Mouse (Mus musculus) embryonic facial prominence, embryonic 15.5 days (tissue): Measurements from ENCODE around the gene Sag. TPM values are rescaled to one million over a fixed set of nuclear protein-coding genes. Genes with fewer than 3 reads are reported as not detected.
A peak's percentile ranks its signal among the peaks of the same experiment; 100 is the strongest.
"Not testable (repeated sequence)": the region's sequence is repeated elsewhere in the genome, so short reads cannot be mapped to it uniquely, and the experiment has no call there.

Experiments
- ATAC-seq: fragments of 200-750 bp; cut with Nextera tagmentation; 2 replicates; pipeline ENCODE4 v1.8.0; 2017; ENCODE audit warnings: low read depth, moderate TSS enrichment; ENCODE audit not compliant: insufficient number of reproducible peaks, low FRiP score, low TSS enrichment
- H3K27ac ChIP-seq: fragments of 300-500 bp; sonication (generic); replicated peaks from 2 replicates; pipeline ENCODE4 v1.5.1; 2015; ENCODE audit warnings: mild to moderate bottlenecking, inconsistent platforms
- H3K27me3 ChIP-seq: fragments of 300-500 bp; sonication (generic); 2 replicates; pipeline ENCODE4 v1.6.1; 2015; ENCODE audit warnings: inconsistent platforms
- H3K36me3 ChIP-seq: fragments of 300-500 bp; sonication (generic); 2 replicates; pipeline ENCODE4 v1.6.1; 2015; ENCODE audit warnings: mild to moderate bottlenecking, inconsistent platforms
- H3K4me1 ChIP-seq: fragments of 300-500 bp; sonication (generic); 2 replicates; pipeline ENCODE4 v1.6.1; 2015; ENCODE audit warnings: inconsistent platforms
- H3K4me2 ChIP-seq: fragments of 300-500 bp; sonication (generic); replicated peaks from 2 replicates; pipeline ENCODE4 v1.6.1; 2015; ENCODE audit warnings: mild to moderate bottlenecking, inconsistent platforms
- H3K4me3 ChIP-seq: fragments of 300-500 bp; sonication (generic); replicated peaks from 2 replicates; pipeline ENCODE4 v1.5.1; 2015; ENCODE audit warnings: mild to moderate bottlenecking, inconsistent platforms
- H3K9ac ChIP-seq: fragments of 300-500 bp; sonication (generic); 2 replicates; pipeline ENCODE4 v1.6.1; 2015; ENCODE audit warnings: inconsistent platforms
- H3K9me3 ChIP-seq: fragments of 300-500 bp; sonication (generic); replicated peaks from 2 replicates; pipeline ENCODE4 v1.6.1; 2016; ENCODE audit warnings: inconsistent platforms
- WGBS: fragments of 180-500 bp; shearing (Covaris S2); methylation state at CpG from one replicate; pipeline ENCODE4 v1.1.7; 2015; 5-methylcytosine and 5-hydroxymethylcytosine counted together
- polyA plus RNA-seq: library from polyadenylated mRNA; unstranded; fragments of >200 nt; fragmentation: Nextera tagmentation; extraction: Ambion mirVana; gene quantifications from 2 replicates; pipeline ENCODE4 v1.2.1, GENCODE M21; 2015

The Sag gene
- polyA plus RNA-seq, 1 experiment from 2014 or later: 2.7 TPM

DNA sequence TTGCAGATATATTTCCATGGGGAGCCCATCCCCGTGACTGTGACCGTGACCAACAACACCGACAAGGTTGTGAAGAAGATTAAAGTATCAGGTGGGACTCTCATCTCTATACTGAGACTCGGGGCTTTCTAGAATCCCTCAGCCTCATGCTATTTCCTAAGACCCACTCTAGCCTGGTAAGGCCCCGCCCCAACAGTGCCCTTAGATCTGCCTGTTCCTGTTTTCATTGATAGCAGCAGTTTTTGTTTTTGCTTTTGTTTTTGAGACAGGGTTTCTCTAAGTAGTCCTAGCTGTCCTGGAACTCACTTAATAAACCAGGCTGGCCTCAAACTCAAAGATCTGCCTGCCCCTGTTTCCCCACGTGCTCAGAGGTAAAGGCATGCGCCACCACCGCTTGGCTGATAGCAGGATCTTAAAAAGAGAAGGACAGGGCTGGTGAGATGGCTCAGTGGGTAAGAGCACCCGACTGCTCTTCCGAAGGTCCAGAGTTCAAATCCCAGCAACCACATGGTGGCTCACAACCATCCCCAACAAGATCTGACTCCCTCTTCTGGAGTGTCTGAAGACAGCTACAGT lies 21.0 kb downstream of the Sag start:
- H3K4me2 ChIP-seq: no peak overlapping the region
- 86% methylated on average over 10 of the region's 10 CpGs for WGBS

DNA sequence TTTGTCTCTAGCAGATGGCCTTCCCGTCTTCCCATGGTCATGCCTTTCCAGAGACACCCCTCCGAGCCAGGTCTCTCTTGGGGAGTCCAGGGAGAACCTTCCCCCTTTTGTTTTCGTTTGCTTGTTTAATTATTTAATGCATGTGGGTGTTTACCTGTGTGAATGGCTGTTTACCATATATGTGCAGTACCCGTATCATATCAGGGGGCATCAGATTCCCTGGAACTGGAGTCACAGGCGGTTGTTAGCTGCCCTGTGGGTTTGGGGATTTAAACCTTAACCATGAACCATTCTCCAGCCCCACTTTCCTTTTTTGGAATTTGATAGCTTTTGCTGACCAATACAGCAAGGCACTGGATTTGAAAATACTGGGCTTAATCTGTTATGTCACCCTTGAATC lies 21.8 kb downstream of the Sag start:
- H3K27me3 ChIP-seq: no peaks in the 10 kb centered on the region
- H3K4me2 ChIP-seq: no peak overlapping the region
- H3K4me1 ChIP-seq: no peaks in the 10 kb centered on the region
- no peaks in the 10 kb centered on the region for H3K9me3 ChIP-seq
- no peak overlapping the region for H3K4me3 ChIP-seq
- no peaks in the 10 kb centered on the region for H3K36me3 ChIP-seq
- WGBS: 77% methylated on average over 5 of the region's 5 CpGs
- no peak overlapping the region for H3K27ac ChIP-seq
- ATAC-seq: no peak
- no peak overlapping the region for H3K9ac ChIP-seq

More for the DNA sequence above, 21.0 kb downstream of the Sag start:
- Histone ChIP-seq H3K27ac (no peak overlapping the region), H3K36me3 (no peaks in the 10 kb centered on the region), H3K27me3 (no peaks in the 10 kb centered on the region), H3K9me3 (no peaks in the 10 kb centered on the region), H3K9ac (no peak overlapping the region), H3K4me3 (no peak overlapping the region), H3K4me1 (no peaks in the 10 kb centered on the region)
- ATAC-seq: no peak

DNA sequence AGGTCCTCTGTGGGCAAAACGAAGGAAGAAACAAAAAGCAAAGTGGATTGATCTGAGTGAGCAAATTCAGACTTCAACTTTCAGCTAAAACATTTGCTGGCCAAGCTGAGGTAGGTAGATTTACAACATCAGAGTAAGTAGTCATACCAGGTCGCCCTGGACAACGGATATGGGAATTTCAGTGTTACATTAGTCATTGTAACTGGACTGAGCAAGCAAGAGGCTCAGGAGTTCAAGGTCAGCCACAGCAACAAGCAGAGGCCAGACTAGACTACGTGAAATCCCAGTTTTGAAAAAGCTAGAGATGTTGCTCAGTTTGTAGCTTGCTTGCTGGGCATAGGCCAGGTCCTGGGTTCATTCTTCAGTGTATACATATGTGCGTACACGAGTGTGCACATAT lies 22.5 kb downstream of the Sag start:
- Histone ChIP-seq H3K4me2 (no peak overlapping the region), H3K9ac (no peak overlapping the region), H3K27me3 (no peaks in the 10 kb centered on the region), H3K4me1 (no peaks in the 10 kb centered on the region), H3K27ac (no peak overlapping the region), H3K9me3 (no peaks in the 10 kb centered on the region), H3K36me3 (no peaks in the 10 kb centered on the region), H3K4me3 (no peak overlapping the region)
- 85% methylated on average over 6 of the region's 6 CpGs for WGBS
- ATAC-seq: no peak

DNA sequence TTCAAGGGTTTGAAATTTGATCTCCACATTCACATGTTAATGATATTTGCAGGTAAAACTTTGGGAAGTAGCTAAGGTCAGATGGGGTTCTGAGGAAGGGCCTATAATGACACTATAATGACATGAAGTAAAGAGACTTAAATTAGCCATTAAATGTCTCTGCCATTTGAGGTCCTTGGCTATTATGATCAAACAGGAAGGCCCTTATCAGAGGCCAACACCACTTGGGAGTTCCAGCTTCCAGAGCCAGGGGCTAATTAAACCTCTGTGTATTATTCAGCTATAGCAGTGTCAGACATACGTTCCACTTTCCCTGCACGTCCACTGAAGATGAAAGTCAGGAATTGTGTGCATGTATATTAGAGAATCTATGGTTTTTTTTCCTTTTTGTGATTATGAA lies 23.0 kb downstream of the Sag start:
- H3K9ac ChIP-seq: no peak overlapping the region
- no peak for ATAC-seq
- H3K27me3 ChIP-seq: no peaks in the 10 kb centered on the region
- no peak overlapping the region for H3K27ac ChIP-seq
- H3K4me2 ChIP-seq: no peak overlapping the region
- WGBS: 71% methylated on average over 2 of the region's 2 CpGs
- no peaks in the 10 kb centered on the region for H3K4me1 ChIP-seq
- H3K4me3 ChIP-seq: no peak overlapping the region
- H3K9me3 ChIP-seq: no peaks in the 10 kb centered on the region
- no peaks in the 10 kb centered on the region for H3K36me3 ChIP-seq

DNA sequence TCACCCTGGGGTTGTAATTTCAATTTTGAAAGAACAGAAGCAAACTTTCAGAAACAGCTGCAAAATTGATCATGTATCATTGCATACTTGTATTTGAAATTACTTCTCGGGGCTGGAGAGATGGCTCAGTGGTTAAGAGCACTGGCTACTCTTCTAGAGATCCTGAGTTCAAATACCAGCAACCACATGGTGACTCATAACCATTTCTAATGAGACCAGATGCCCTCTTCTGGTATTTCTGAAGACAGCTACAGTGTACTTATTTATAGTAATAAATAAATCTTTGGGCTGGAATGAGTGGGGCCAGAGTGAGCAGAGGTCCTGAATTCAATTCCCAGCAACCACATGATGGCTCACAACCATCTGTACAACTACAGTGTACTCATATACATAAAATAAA lies 24.0 kb downstream of the Sag start:
- not testable (repeated sequence) for H3K27me3 ChIP-seq, H3K4me2 ChIP-seq, H3K9ac ChIP-seq, H3K4me1 ChIP-seq, H3K36me3 ChIP-seq, H3K27ac ChIP-seq, H3K9me3 ChIP-seq, H3K4me3 ChIP-seq, ATAC-seq
- WGBS: 72% methylated on average over 1 of the region's 1 CpGs

DNA sequence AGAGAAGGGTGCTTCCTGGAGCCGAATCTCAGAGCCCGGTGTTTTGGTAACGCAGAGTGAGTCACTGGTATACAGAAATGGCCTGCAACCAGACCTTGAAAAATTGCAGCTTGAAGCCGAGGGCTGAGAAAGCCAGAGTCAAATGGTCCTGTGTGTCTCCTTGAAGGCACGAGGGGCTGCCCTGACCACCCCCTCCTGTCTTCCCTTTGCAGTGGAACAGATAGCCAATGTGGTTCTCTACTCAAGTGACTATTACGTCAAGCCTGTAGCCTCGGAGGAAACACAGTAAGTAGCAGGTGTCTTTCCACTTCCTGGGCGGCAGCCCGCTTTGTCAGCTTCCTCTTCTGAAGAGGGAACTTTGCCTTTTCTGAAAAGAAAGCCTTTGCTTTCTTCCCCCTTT lies 24.7 kb downstream of the Sag start:
- H3K9me3 ChIP-seq: no peaks in the 10 kb centered on the region
- no peak overlapping the region for H3K27ac ChIP-seq
- no peaks in the 10 kb centered on the region for H3K27me3 ChIP-seq
- H3K36me3 ChIP-seq: no peaks in the 10 kb centered on the region
- no peak overlapping the region for H3K4me3 ChIP-seq
- WGBS: 63% methylated on average over 9 of the region's 9 CpGs
- ATAC-seq: no peak
- no peaks in the 10 kb centered on the region for H3K4me1 ChIP-seq
- no peak overlapping the region for H3K4me2 ChIP-seq
- H3K9ac ChIP-seq: no peak overlapping the region

DNA sequence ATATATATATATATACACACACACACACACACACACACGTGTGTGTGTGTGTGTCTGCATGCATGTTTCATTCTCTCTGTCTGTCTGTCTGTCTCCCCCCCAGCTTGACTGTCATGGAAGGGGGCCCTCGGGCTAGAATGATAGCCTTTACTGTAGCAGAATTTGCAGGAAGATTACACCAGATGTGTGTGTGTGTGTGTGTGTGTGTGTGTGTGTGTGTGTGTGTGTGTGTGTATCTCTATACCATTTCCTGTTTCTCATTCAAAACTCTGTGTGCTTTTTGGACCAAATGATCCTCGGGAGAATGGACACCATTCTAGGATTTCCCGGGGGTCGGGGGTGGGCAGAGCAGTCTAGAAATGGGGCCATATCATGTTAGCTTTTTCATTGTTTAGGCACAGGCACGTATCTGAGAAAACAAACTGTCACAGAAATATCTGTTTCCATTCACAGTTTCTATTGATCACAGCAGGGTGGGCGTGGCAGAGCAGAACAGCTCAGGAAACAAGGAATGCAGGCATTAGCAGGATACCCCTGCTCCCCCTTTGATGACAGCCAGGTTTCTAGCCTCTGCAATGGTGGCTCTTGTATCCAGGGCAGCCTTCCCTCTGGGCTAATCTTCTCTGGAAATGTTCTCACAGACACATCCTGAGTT lies 25.6 kb downstream of the Sag start:
- no peak overlapping the region for H3K27ac ChIP-seq
- no peak for ATAC-seq

DNA sequence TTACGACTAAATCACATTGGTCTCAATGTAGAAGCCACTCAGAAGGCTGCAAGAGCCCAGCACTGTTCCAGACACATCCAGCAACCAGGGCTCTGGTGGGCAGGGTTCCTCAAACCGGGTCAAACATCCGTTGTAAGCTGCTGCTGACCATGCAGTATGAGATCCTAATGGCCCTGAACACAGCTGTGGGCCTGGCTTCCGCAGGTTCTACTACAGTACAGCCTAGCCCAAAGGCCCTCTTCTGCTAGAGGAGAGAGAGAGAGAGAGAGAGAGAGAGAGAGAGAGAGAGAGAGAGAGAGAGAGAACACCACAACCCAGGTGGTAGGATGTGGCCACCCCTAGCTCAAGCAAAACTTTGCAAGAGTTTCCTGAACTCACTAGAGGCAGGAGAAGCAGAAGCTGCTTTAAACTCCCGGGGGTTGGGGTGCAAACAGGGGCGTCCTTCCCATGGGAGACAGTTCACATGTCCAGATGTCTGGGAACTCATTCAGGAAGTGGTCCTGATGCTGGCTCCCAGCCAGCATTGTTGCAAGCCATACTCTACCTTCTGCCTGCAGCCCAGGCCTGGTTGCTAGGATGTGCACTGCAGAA lies 26.2 kb downstream of the Sag start:
- Histone ChIP-seq H3K36me3 (no peaks in the 10 kb centered on the region), H3K4me3 (no peak overlapping the region), H3K9me3 (no peaks in the 10 kb centered on the region), H3K4me2 (no peak overlapping the region), H3K27ac (no peak overlapping the region), H3K9ac (no peak overlapping the region), H3K4me1 (no peaks in the 10 kb centered on the region), H3K27me3 (no peaks in the 10 kb centered on the region)
- ATAC-seq: no peak
- WGBS: 60% methylated on average over 6 of the region's 6 CpGs

More for the DNA sequence above, 25.6 kb downstream of the Sag start:
- H3K36me3 ChIP-seq: no peaks in the 10 kb centered on the region
- no peak overlapping the region for H3K4me2 ChIP-seq
- H3K4me1 ChIP-seq: no peaks in the 10 kb centered on the region
- no peak overlapping the region for H3K9ac ChIP-seq
- no peaks in the 10 kb centered on the region for H3K9me3 ChIP-seq
- WGBS: 40% methylated on average over 7 of the region's 7 CpGs
- no peak overlapping the region for H3K4me3 ChIP-seq
- H3K27me3 ChIP-seq: no peaks in the 10 kb centered on the region

DNA sequence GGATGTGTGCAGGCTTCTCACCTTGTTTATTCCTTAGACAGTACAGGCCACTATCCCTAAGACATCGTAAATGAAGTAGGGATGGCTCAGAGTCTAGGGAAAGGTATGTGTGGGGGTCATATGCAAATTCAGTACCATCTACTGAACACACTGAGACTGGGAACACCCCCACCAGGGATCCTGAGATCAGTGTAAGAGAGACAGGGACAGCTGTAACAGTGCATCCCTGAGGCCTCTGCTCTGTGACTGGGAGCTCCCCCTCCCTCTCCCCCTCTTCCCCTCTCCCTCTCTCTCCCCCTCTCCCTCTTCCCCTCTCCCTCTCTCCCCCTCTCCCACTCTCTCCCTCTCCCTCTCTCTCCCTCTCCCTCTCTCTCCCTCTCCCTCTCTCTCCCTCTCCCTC lies 33.0 kb downstream of the Sag start:
- Histone ChIP-seq H3K27ac (no peak overlapping the region), H3K36me3 (no peaks in the 10 kb centered on the region), H3K4me1 (peaks cover 7% of the 10 kb centered on the region; the same call in 1 of the 2 replicates), H3K4me2 (no peak overlapping the region), H3K4me3 (no peak overlapping the region), H3K9me3 (no peaks in the 10 kb centered on the region), H3K27me3 (no peaks in the 10 kb centered on the region), H3K9ac (no peak overlapping the region)
- ATAC-seq: no peak; the same call in 1 of the 2 replicates
- 49% methylated on average over 1 of the region's 1 CpGs for WGBS

DNA sequence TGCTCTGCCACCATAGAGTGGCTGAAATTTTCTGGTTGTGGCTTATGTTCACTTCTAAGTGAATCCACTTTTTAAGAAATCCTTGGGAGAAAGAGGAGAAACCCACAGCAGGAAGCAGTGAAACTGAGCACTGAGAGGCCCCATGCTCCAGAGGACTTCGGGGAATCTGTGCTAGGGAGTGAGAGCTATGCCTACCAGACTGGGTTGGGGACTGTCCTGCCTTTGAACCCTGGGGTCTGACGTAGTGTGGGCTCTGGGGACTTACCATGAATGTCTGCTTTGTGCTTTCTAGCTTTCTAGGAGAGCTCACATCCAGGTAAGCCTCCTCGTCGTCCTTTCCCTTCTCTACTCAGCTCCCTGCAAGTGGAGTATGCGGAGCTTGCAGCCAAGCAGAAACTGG lies 33.5 kb downstream of the Sag start:
- Histone ChIP-seq H3K9ac (no peak overlapping the region), H3K4me3 (no peak overlapping the region), H3K27me3 (no peaks in the 10 kb centered on the region), H3K36me3 (no peaks in the 10 kb centered on the region), H3K27ac (no peak overlapping the region), H3K9me3 (no peaks in the 10 kb centered on the region), H3K4me2 (no peak overlapping the region), H3K4me1 (peaks cover 7% of the 10 kb centered on the region; the same call in 1 of the 2 replicates)
- ATAC-seq: no peak
- 40% methylated on average over 5 of the region's 5 CpGs for WGBS

DNA sequence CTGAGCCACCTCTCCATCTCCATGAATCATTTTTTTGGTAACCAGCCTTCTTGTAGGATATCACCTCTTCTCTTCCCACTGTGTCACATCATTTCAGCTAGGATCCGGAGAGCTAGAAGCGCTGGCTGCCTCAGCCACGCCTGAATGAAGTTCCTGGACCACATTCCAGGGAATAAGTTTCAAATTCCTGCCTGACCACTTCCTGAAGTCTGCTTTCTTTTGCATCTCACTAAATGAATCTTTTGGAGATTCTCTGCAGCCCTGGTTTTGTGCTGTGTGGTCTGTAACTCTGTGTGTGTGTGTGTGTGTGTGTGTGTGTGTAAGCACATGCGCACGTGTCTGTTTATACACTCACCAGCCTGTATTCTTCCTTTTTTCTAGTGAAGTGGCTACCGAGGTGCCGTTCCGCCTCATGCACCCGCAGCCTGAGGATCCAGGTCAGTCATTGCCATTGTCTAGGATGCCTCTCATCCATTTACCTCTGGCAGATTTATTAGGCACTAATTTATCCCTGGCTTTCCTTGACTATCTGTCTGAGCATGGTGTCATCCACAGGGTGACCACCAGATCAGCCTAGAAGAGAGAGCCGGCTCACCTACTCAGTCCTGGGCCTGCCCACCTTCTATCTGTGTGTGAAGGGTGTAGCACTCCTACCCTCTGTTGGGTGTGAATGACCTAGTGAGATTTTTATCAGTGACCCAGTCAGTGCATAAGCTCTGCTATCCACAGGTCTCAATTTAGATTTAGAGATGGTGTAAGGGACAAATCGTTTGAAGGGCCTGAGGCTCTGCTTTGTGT lies 37.1 kb downstream of the Sag start:
- H3K36me3 ChIP-seq: no peaks in the 10 kb centered on the region
- no peak overlapping the region for H3K4me3 ChIP-seq
- WGBS: 57% methylated on average over 11 of the region's 11 CpGs

More for the DNA sequence above, 37.1 kb downstream of the Sag start:
- ATAC-seq: peak; percentile 24; the same call in 1 of the 2 replicates
- H3K9me3 ChIP-seq: no peaks in the 10 kb centered on the region
- H3K4me2 ChIP-seq: no peak overlapping the region
- H3K27ac ChIP-seq: no peak overlapping the region
- H3K9ac ChIP-seq: no peak overlapping the region
- H3K4me1 ChIP-seq: peaks cover 7% of the 10 kb centered on the region; the same call in 1 of the 2 replicates
- H3K27me3 ChIP-seq: no peaks in the 10 kb centered on the region
